Comparison of ENCODE assay signal across 10 mouse cellular contexts in the genomic region with DNA sequence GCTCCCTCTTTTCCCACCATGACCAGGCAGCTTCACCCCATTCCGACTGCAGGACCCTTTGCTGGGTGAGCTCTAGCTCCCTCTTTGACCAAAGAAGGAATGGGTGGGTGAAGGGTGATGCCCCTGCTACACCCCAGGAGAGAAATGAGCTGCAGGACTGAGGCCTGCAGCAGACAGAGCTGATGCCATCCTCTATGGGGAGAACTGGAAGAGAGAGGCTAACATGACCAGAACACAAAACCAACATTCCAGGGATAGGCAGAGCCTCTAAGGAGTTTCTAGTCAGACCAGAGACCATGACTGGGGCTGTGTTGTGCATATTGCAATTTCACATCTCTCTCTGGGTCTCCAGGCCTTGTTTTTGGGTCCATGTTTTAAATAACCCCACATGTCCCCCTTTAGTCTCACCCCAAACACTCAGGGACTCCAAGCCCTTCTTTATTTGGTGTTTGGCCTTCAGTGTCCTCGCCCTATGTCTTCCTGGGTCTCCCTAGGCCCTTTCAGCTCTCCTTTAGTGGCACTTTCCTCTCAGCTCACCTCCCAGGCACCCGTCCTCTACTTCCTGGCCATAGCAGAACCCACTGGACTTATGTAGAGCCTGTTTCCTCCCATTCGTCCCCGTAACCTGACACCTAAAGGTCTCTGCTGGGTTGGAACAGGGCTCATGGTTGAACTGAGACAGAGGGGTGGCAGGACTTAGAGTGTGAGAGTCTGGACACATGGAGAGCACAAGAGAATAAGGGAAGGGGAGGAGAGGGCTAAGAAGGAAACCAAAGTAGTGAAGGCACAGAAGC. TPM values are rescaled to one million over a fixed set of nuclear protein-coding genes. Genes with fewer than 3 reads are reported as not detected.
DNase-seq lines count a peak whose midpoint lies in the region; ATAC-seq and TF ChIP-seq lines count a peak whose summit lies in the region.
"Had no signal": no experiment of that assay in that cellular context is flagged by ENCODE, and none has a peak within 500 bp of the region (broad histone marks: within the 10 kb centered on the region; RNA-seq: fewer than 3 reads in every experiment).

No protein-coding gene starts in this region.

- peak overlapping the region; percentile 24; the same call in 1 of the 2 replicates for H3K27ac ChIP-seq in heart, embryonic 16.5 days (ENCODE audit: low read length)
- H3K27ac ChIP-seq in embryonic facial prominence, embryonic 13.5 days, result peak overlapping the region; percentile 98
- peak overlapping the region; percentile 58 for H3K27ac ChIP-seq in intestine, embryonic 15.5 days
- no peak overlapping the region for H3K27ac ChIP-seq in cerebellum, adult 2 months (ENCODE audit: insufficient read depth, low read length)

- no peak for ATAC-seq in heart, embryonic 16.5 days (replicated peaks; ENCODE audit: extremely low read depth, insufficient read depth, low FRiP score)
- no peak for ATAC-seq in embryonic facial prominence, embryonic 13.5 days (ENCODE audit: insufficient number of reproducible peaks, insufficient read depth, low FRiP score, low TSS enrichment, low read depth)
- ATAC-seq in intestine, embryonic 15.5 days, result no peak

- no peak for TF ChIP-seq CTCF in cerebellum, adult 2 months (IDR thresholded peaks at IDR 0.05; ENCODE audit: borderline replicate concordance, insufficient read depth, low read depth, low read length)

- H3K27me3 ChIP-seq in heart, embryonic 16.5 days (ENCODE audit: control insufficient read depth, insufficient read depth, low read length), result no peaks in the 10 kb centered on the region
- no peaks in the 10 kb centered on the region for H3K27me3 ChIP-seq in embryonic facial prominence, embryonic 13.5 days
- no peaks in the 10 kb centered on the region for H3K27me3 ChIP-seq in intestine, embryonic 15.5 days (replicated peaks)
- H3K27me3 ChIP-seq in cerebellum, adult 2 months (ENCODE audit: control insufficient read depth, insufficient read depth, low read length), result no peaks in the 10 kb centered on the region

- no peaks in the 10 kb centered on the region for H3K9me3 ChIP-seq in heart, embryonic 16.5 days (replicated peaks; ENCODE audit: control insufficient read depth, low read length)
- no peaks in the 10 kb centered on the region for H3K9me3 ChIP-seq in embryonic facial prominence, embryonic 13.5 days
- H3K9me3 ChIP-seq in intestine, embryonic 15.5 days, result no peaks in the 10 kb centered on the region

- no peak for DNase-seq in heart, adult 8-10 months (ENCODE audit: low spot score)
- peak; percentile 69 for DNase-seq in neural tube, embryonic 10.5 days (ENCODE audit: extremely low spot score, low spot score)
- DNase-seq in layer of hippocampus, adult 9-10 months (ENCODE audit: low spot score), result no peak
- no peak for DNase-seq in cerebellum, adult 2 months
- no peak for DNase-seq in Muller cell, postnatal 12 days (ENCODE audit: inconsistent ontology term)
- DNase-seq: layer of hippocampus, adult 9-11 months had no signal

- peaks cover 44% of the 10 kb centered on the region for H3K4me1 ChIP-seq in heart, embryonic 16.5 days (ENCODE audit: control insufficient read depth, insufficient read depth, low read length)
- H3K4me1 ChIP-seq in embryonic facial prominence, embryonic 13.5 days, result peaks cover 92% of the 10 kb centered on the region
- H3K4me1 ChIP-seq in intestine, embryonic 15.5 days (replicated peaks), result peaks cover 67% of the 10 kb centered on the region
- H3K4me1 ChIP-seq in cerebellum, adult 2 months (ENCODE audit: control insufficient read depth, insufficient read depth, low read length), result peaks cover 10% of the 10 kb centered on the region

- H3K4me3 ChIP-seq in heart, embryonic 16.5 days (ENCODE audit: low read length), result no peak overlapping the region
- no peak overlapping the region for H3K4me3 ChIP-seq in embryonic facial prominence, embryonic 13.5 days
- H3K4me3 ChIP-seq in intestine, embryonic 15.5 days (replicated peaks), result no peak overlapping the region
- no peak overlapping the region for H3K4me3 ChIP-seq in cerebellum, adult 2 months (replicated peaks; ENCODE audit: insufficient read depth, low read depth, low read length)

- H3K9ac ChIP-seq in heart, embryonic 16.5 days (ENCODE audit: low read length), result peak overlapping the region; percentile 35; the same call in 1 of the 2 replicates
- H3K9ac ChIP-seq in embryonic facial prominence, embryonic 13.5 days, result 0 out of 2 replicates have a peak overlapping the region, but pooled peaks have one; percentile 51
- no peak overlapping the region for H3K9ac ChIP-seq in intestine, embryonic 15.5 days

- peaks cover 14% of the 10 kb centered on the region for H3K36me3 ChIP-seq in heart, embryonic 16.5 days (ENCODE audit: control insufficient read depth, insufficient read depth)
- peaks cover 25% of the 10 kb centered on the region for H3K36me3 ChIP-seq in embryonic facial prominence, embryonic 13.5 days
- 0 out of 2 replicates have a peak, but pooled peaks cover 7% of the 10 kb centered on the region for H3K36me3 ChIP-seq in intestine, embryonic 15.5 days

- no peak for TF ChIP-seq POLR2A in cerebellum, adult 2 months (IDR thresholded peaks at IDR 0.05; ENCODE audit: borderline replicate concordance, insufficient read depth, low read length)

- WGBS in heart, embryonic 16.5 days, result 48% methylated on average over 5 of the region's 5 CpGs
- 24% methylated on average over 5 of the region's 5 CpGs for WGBS in embryonic facial prominence, embryonic 13.5 days
- WGBS in intestine, embryonic 15.5 days, result 35% methylated on average over 5 of the region's 5 CpGs
- 69% methylated on average over 5 of the region's 5 CpGs for WGBS in cerebellum, adult 2 months

- no peak overlapping the region for H3K4me2 ChIP-seq in heart, embryonic 16.5 days (ENCODE audit: low read depth, low read length)
- peak overlapping the region; percentile 24; the same call in 1 of the 2 replicates for H3K4me2 ChIP-seq in embryonic facial prominence, embryonic 13.5 days
- H3K4me2 ChIP-seq in intestine, embryonic 15.5 days (replicated peaks), result no peak overlapping the region

RNA-seq across cellular contexts. Expression of gene Gpr84, which starts 8.7 kb away (rescaled TPM):
- polyA plus RNA-seq in heart, embryonic 16.5 days (2015; fragmentation: Nextera tagmentation; extraction: Ambion mirVana), result 0.19 TPM in 1 of 2 replicates, not detected in the other
- total RNA-seq in heart, adult 8-10 months (2022), result not detected
- polyA plus RNA-seq in embryonic facial prominence, embryonic 13.5 days (2015; fragmentation: Nextera tagmentation; extraction: Ambion mirVana), result 0.54 and 0.62 TPM in 2 replicates
- polyA plus RNA-seq in intestine, embryonic 15.5 days (2015; fragmentation: Nextera tagmentation; extraction: Ambion mirVana), result 0.20 and 0.29 TPM in 2 replicates
- polyA plus RNA-seq in cerebellum, adult 2 months (2012; rRNA removed), result 0.43 and 0.62 TPM in 2 replicates

RNA-seq across cellular contexts. Expression of gene Copz1, which starts 29.2 kb away (rescaled TPM):
- polyA plus RNA-seq in heart, embryonic 16.5 days (2015; fragmentation: Nextera tagmentation; extraction: Ambion mirVana), result 155 and 161 TPM in 2 replicates
- total RNA-seq in heart, adult 8-10 months (2022), result 10 to 100 TPM; 48.9 to 55.0 (median 49.4) TPM
- polyA plus RNA-seq in embryonic facial prominence, embryonic 13.5 days (2015; fragmentation: Nextera tagmentation; extraction: Ambion mirVana), result 254 and 287 TPM in 2 replicates
- 259 and 262 TPM in 2 replicates for polyA plus RNA-seq in intestine, embryonic 15.5 days (2015; fragmentation: Nextera tagmentation; extraction: Ambion mirVana)
- polyA plus RNA-seq in cerebellum, adult 2 months (2012; rRNA removed), result 110 and 117 TPM in 2 replicates

RNA-seq across cellular contexts. Expression of gene Zfp385a, which starts 38.1 kb away (rescaled TPM):
- polyA plus RNA-seq in heart, embryonic 16.5 days (2015; fragmentation: Nextera tagmentation; extraction: Ambion mirVana), result 6.5 and 7.5 TPM in 2 replicates
- total RNA-seq in heart, adult 8-10 months (2022), result 1 to 10 TPM; 6.7 to 9.5 (median 8.8) TPM
- 10.9 and 12.2 TPM in 2 replicates for polyA plus RNA-seq in embryonic facial prominence, embryonic 13.5 days (2015; fragmentation: Nextera tagmentation; extraction: Ambion mirVana)
- 5.6 TPM in 2 replicates for polyA plus RNA-seq in intestine, embryonic 15.5 days (2015; fragmentation: Nextera tagmentation; extraction: Ambion mirVana)
- 91.4 and 96.6 TPM in 2 replicates for polyA plus RNA-seq in cerebellum, adult 2 months (2012; rRNA removed)

RNA-seq across cellular contexts. Expression of gene Nfe2, which starts 43.5 kb away (rescaled TPM):
- polyA plus RNA-seq in heart, embryonic 16.5 days (2015; fragmentation: Nextera tagmentation; extraction: Ambion mirVana), result 3.3 and 3.9 TPM in 2 replicates
- 1 to 10 TPM in 2 of 4 experiments, under 1 TPM in 2; 0.31 to 2.6 (median 0.88) TPM for total RNA-seq in heart, adult 8-10 months (2022)
- polyA plus RNA-seq in embryonic facial prominence, embryonic 13.5 days (2015; fragmentation: Nextera tagmentation; extraction: Ambion mirVana), result 2.4 and 2.9 TPM in 2 replicates
- polyA plus RNA-seq in intestine, embryonic 15.5 days (2015; fragmentation: Nextera tagmentation; extraction: Ambion mirVana), result 3.5 and 4.9 TPM in 2 replicates
- 0.28 and 0.57 TPM in 2 replicates for polyA plus RNA-seq in cerebellum, adult 2 months (2012; rRNA removed)
- polyA plus RNA-seq: frontal cortex, adult 2 months had no signal
